Mouse (Mus musculus) liver, postnatal 0 days (tissue): ENCODE measurements at regions not wholly inside any gene's neighbourhood (a gene's known extent, or its start where the extent isn't known, plus 50 kb on each side); places are given as distances from the start of the nearest gene placed in this dataset.

ENCODE experiments used
- CTCF ChIP-seq: sonication (generic); IDR thresholded peaks from 2 replicates; pipeline ENCODE4 v1.5.1; 2016; ENCODE audit warnings: antibody characterized with exemption, low read depth
- EP300 ChIP-seq: IDR thresholded peaks from 2 replicates; pipeline ENCODE4 v1.6.1; 2016; ENCODE audit warnings: antibody characterized with exemption, low read depth, mild to moderate bottlenecking

DNA sequence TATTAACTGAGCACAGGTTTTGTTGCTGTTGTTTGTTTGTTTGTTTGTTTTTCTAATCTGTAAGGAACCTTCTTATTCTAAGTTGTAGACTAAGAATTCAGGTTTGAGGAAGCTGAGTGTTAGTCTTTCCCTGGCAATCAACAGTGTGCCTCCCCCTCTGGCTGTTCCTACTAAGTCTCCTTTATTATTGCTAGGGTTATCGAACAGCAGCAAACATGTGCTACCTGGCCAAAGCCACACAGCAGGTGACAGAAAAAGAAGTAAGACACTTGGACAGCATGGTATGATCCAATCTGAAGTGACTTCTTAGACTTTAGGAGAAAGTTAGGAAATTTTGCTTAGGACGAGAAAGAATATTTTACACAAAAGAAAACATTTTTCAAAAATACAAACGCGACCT lies 163.3 kb downstream of the Gm12689 start:
- TF ChIP-seq CTCF (no peak), EP300 (no peak)
